Mouse (Mus musculus): ENCODE results near the gene Adcy1. TPM values are rescaled to one million over a fixed set of nuclear protein-coding genes. Genes with fewer than 3 reads are reported as not detected.

Gene Adcy1
- polyA plus RNA-seq, 1 experiment from 2014 or later, result 2.2 TPM

DNA sequence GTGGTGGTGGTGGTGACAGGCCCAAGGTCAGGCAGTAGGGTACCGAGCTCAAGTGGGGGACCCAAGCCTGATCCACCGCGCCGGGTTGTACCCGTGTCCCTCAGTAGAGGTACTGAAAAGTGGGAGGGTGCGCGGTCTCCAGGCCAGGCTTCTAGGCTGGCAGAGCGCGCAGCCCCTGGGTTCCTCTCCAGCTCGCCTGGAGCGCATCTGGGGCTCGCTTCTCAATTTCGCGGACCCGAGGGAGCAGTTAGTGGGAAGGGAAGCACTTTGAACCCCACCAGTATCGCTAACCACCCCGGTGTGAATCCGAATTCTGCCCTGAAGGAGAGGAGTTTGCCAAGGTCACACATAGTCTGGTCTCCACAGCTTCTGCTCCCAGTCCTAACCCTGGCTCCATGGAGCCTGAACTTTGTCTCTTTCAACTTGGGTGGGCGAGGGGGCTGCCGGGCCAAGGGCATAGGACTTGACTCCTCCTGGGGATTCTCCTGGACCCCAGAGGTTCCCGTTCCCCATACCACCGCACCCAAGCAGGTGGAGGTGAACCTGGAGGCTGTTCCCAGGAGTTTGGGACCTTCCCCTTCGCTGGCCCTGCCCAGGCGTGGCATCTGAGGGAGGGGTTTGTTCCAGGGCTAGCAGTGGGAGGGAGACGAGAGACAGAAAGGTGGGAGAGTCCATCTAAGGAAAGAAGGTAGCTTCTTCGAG lies 1.3 kb downstream of the Adcy1 start:
- Histone ChIP-seq H3K27me3 (ENCODE audit: control insufficient read depth, insufficient read depth, low read length) (peaks cover 31% of the 10 kb centered on the region), H3K9ac (ENCODE audit: low read length) (peak overlapping the region; percentile 17; the same call in 1 of the 2 replicates), H3K27ac (ENCODE audit: low read depth, low read length) (no peak overlapping the region), H3K36me3 (ENCODE audit: control insufficient read depth, insufficient read depth, low read length) (no peaks in the 10 kb centered on the region), H3K4me3 (ENCODE audit: low read depth, low read length) (peak overlapping the region; percentile 64), H3K4me1 (ENCODE audit: control insufficient read depth, insufficient read depth, low read length) (peaks cover 16% of the 10 kb centered on the region; the same call in 1 of the 2 replicates), H3K9me3 (ENCODE audit: control insufficient read depth, low read length) (no peaks in the 10 kb centered on the region), H3K4me2 (peak overlapping the region; percentile 91)
- ATAC-seq (ENCODE audit: low FRiP score) (0 out of 2 replicates have a peak, but pooled peaks have one; percentile 0), DNase-seq (ENCODE audit: low spot score, missing footprints) (peak; percentile 92)
- 2% methylated on average over 26 of the region's 26 CpGs for WGBS

DNA sequence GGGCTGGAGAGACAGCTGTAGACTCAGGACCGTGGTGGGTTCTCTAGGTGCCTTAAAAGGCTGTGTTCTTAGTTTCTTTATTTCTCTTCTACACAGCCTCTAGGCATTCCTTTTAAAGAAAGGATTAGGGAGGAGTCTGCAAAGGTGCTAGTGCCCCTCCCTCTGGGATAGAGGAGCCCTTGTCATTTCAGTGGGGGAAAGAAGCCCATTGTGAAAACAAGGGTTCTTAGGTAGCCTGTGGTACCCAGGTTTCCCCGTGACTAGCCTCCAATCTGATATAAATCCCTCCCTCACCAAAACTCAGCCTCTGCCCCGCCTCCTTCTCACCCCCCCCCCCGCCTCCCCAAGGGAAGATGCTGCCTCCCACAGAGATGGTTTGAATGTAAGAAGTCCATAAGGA lies 2.1 kb downstream of the Adcy1 start:
- H3K9me3 ChIP-seq (ENCODE audit: control insufficient read depth, low read length), result no peaks in the 10 kb centered on the region
- ATAC-seq (ENCODE audit: low FRiP score), result no peak
- DNase-seq (ENCODE audit: low spot score, missing footprints), result no peak
- peaks cover 31% of the 10 kb centered on the region for H3K27me3 ChIP-seq (ENCODE audit: control insufficient read depth, insufficient read depth, low read length)
- H3K27ac ChIP-seq (ENCODE audit: low read depth, low read length), result no peak overlapping the region
- 5% methylated on average over 4 of the region's 4 CpGs for WGBS
- H3K4me3 ChIP-seq (ENCODE audit: low read depth, low read length), result 0 out of 2 replicates have a peak overlapping the region, but pooled peaks have one; percentile 64
- no peak overlapping the region for H3K9ac ChIP-seq (ENCODE audit: low read length)
- peak overlapping the region; percentile 91 for H3K4me2 ChIP-seq
- peaks cover 16% of the 10 kb centered on the region; the same call in 1 of the 2 replicates for H3K4me1 ChIP-seq (ENCODE audit: control insufficient read depth, insufficient read depth, low read length)
- no peaks in the 10 kb centered on the region for H3K36me3 ChIP-seq (ENCODE audit: control insufficient read depth, insufficient read depth, low read length)

DNA sequence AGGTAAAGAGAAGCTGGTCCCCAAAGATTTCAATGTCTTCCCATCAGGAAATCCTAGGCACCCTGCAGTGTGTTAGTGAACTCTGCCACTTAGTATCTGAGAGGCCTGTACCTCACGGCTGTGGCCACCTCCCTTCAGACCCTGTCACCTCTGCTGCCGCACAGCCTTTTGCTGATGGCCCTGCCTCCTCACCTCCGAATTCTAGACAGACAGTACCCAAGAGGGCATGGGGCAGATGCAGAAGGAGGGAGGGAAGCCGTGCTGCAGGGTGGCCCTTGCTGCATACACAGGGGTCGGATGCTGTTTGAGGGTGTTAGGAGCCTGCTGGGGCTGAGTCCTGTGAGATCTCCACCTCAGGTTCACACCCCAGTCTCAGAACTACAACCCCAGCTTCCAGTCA lies 2.6 kb downstream of the Adcy1 start:
- no peak for ATAC-seq (ENCODE audit: low FRiP score)
- no peak overlapping the region for H3K9ac ChIP-seq (ENCODE audit: low read length)
- no peaks in the 10 kb centered on the region for H3K36me3 ChIP-seq (ENCODE audit: control insufficient read depth, insufficient read depth, low read length)
- H3K9me3 ChIP-seq (ENCODE audit: control insufficient read depth, low read length), result no peaks in the 10 kb centered on the region
- WGBS, result 45% methylated on average over 5 of the region's 5 CpGs
- H3K4me2 ChIP-seq, result no peak overlapping the region; the same call in 1 of the 2 replicates
- peaks cover 16% of the 10 kb centered on the region; the same call in 1 of the 2 replicates for H3K4me1 ChIP-seq (ENCODE audit: control insufficient read depth, insufficient read depth, low read length)
- no peak overlapping the region for H3K4me3 ChIP-seq (ENCODE audit: low read depth, low read length)
- H3K27me3 ChIP-seq (ENCODE audit: control insufficient read depth, insufficient read depth, low read length), result peaks cover 28% of the 10 kb centered on the region
- no peak for DNase-seq (ENCODE audit: low spot score, missing footprints)
- no peak overlapping the region for H3K27ac ChIP-seq (ENCODE audit: low read depth, low read length)

DNA sequence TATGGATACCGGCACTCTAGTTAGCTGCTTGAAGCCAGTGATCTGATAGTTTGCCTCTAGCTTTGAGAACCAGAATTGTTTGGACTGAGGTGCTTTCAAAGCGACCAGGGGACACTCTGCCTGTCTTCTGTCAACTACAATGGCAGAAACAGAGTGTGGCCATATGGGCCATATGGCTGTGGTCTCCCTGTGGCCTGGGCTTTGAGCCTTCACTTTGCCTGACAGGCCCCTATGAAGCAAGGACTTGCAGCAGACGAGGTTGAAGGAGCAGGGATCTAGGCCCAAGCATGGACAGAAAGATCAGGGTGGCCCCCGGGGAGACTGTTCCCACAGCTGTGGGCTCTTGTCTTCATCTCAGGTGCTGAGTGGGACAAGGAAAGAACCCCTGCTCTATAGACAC lies 4.0 kb downstream of the Adcy1 start:
- Histone ChIP-seq H3K27ac (ENCODE audit: low read depth, low read length) (no peak overlapping the region), H3K36me3 (ENCODE audit: control insufficient read depth, insufficient read depth, low read length) (no peaks in the 10 kb centered on the region), H3K9me3 (ENCODE audit: control insufficient read depth, low read length) (no peaks in the 10 kb centered on the region), H3K9ac (ENCODE audit: low read length) (no peak overlapping the region), H3K4me3 (ENCODE audit: low read depth, low read length) (no peak overlapping the region), H3K4me1 (ENCODE audit: control insufficient read depth, insufficient read depth, low read length) (peaks cover 16% of the 10 kb centered on the region; the same call in 1 of the 2 replicates), H3K4me2 (no peak overlapping the region), H3K27me3 (ENCODE audit: control insufficient read depth, insufficient read depth, low read length) (peaks cover 23% of the 10 kb centered on the region)
- DNase-seq (ENCODE audit: low spot score, missing footprints) (no peak), ATAC-seq (ENCODE audit: low FRiP score) (no peak)
- 81% methylated on average over 4 of the region's 4 CpGs for WGBS

DNA sequence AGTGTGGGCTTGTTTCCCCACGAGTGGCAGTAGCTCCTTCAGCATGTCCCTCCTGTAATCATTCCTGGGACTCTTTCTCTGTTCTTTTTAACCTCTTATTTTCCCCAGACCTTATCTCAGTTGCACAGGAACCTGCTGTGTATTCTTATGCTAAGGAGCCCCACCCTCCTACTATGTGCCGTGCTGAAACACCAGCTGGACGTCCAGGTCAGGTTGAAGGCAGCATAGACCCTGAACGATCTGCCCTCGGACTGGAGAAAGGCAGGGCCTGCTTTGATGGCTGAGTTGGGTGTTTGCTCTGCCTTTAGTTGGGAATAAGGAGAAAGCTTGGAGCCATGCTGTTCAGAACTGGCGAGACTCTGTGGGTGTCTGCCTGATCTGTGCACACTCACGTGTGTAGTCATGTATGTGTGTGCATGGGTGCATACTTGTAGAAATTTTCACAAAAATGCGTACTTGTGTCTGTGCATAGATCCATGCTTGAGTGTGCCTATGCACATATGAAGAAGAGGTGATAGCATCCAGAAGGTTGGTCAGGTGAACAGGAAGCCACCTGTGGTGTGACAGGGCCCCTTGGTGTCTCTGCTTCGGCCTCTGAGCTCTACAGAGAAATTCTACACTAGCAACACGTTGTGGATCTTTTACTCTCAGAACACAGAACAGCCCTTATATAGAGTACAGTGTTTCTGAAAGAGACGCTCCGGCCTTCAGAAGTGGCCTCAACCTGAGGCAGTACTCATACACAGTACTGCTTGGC lies 5.4 kb downstream of the Adcy1 start:
- Histone ChIP-seq H3K36me3 (ENCODE audit: control insufficient read depth, insufficient read depth, low read length) (no peaks in the 10 kb centered on the region), H3K27ac (ENCODE audit: low read depth, low read length) (no peak overlapping the region), H3K4me1 (ENCODE audit: control insufficient read depth, insufficient read depth, low read length) (peaks cover 11% of the 10 kb centered on the region; the same call in 1 of the 2 replicates), H3K9me3 (ENCODE audit: control insufficient read depth, low read length) (no peaks in the 10 kb centered on the region), H3K4me2 (no peak overlapping the region), H3K9ac (ENCODE audit: low read length) (no peak overlapping the region), H3K4me3 (ENCODE audit: low read depth, low read length) (no peak overlapping the region), H3K27me3 (ENCODE audit: control insufficient read depth, insufficient read depth, low read length) (peaks cover 19% of the 10 kb centered on the region)
- no peak for DNase-seq (ENCODE audit: low spot score, missing footprints)
- WGBS, result 84% methylated on average over 12 of the region's 12 CpGs
- no peak for ATAC-seq (ENCODE audit: low FRiP score)

DNA sequence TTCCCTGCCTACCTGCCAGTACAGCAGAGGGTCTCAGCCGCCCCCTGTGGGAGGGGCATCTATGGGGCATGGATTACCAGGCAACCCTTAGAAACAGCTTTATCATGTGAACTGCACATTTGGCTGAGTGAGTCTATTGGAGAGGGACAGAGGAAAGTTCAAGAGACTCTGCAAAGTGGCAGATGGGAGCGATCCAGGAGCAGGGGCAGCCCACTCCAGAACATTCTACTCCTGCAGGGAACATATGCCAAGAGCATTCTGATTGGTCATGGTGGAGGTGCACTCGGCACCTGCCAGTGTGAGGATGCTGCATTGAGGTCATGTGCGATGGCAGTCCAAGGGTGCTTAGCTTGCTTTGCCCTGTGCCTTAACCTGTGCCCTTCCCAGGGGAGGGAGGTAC lies 6.5 kb downstream of the Adcy1 start:
- Histone ChIP-seq H3K36me3 (ENCODE audit: control insufficient read depth, insufficient read depth, low read length) (no peaks in the 10 kb centered on the region), H3K27me3 (ENCODE audit: control insufficient read depth, insufficient read depth, low read length) (peaks cover 8% of the 10 kb centered on the region), H3K27ac (ENCODE audit: low read depth, low read length) (no peak overlapping the region), H3K4me1 (ENCODE audit: control insufficient read depth, insufficient read depth, low read length) (0 out of 2 replicates have a peak, but pooled peaks cover 2% of the 10 kb centered on the region), H3K9me3 (ENCODE audit: control insufficient read depth, low read length) (no peaks in the 10 kb centered on the region), H3K4me2 (no peak overlapping the region), H3K9ac (ENCODE audit: low read length) (no peak overlapping the region), H3K4me3 (ENCODE audit: low read depth, low read length) (no peak overlapping the region)
- ATAC-seq (ENCODE audit: low FRiP score), result no peak
- DNase-seq (ENCODE audit: low spot score, missing footprints), result no peak
- WGBS, result 90% methylated on average over 4 of the region's 4 CpGs

DNA sequence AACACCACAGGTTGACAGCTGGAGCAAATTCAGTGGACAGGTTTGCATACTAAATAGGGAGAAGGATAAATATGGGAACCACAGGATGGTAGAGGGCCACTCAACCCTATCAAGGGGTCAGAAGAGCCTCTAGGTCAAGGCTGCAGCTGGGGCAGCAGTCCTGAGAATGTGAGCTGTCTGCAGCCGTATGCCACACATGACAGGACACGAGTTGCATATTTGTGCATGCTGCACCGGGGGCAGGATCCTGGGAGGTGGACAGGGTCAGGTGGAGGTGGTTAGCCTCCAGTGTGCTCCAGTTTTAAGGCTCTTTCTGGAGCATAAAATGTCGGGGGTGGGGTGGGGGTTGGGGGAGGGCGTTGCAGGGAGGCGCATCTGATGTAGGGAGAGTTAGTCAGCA lies 8.3 kb downstream of the Adcy1 start:
- H3K27me3 ChIP-seq (ENCODE audit: control insufficient read depth, insufficient read depth, low read length), result no peaks in the 10 kb centered on the region
- no peaks in the 10 kb centered on the region for H3K4me1 ChIP-seq (ENCODE audit: control insufficient read depth, insufficient read depth, low read length)
- no peak for ATAC-seq (ENCODE audit: low FRiP score)
- no peak overlapping the region for H3K4me2 ChIP-seq
- no peaks in the 10 kb centered on the region for H3K9me3 ChIP-seq (ENCODE audit: control insufficient read depth, low read length)
- no peak overlapping the region for H3K27ac ChIP-seq (ENCODE audit: low read depth, low read length)
- no peak for DNase-seq (ENCODE audit: low spot score, missing footprints)
- 80% methylated on average over 6 of the region's 6 CpGs for WGBS
- no peak overlapping the region for H3K4me3 ChIP-seq (ENCODE audit: low read depth, low read length)
- H3K9ac ChIP-seq (ENCODE audit: low read length), result no peak overlapping the region
- H3K36me3 ChIP-seq (ENCODE audit: control insufficient read depth, insufficient read depth, low read length), result no peaks in the 10 kb centered on the region

DNA sequence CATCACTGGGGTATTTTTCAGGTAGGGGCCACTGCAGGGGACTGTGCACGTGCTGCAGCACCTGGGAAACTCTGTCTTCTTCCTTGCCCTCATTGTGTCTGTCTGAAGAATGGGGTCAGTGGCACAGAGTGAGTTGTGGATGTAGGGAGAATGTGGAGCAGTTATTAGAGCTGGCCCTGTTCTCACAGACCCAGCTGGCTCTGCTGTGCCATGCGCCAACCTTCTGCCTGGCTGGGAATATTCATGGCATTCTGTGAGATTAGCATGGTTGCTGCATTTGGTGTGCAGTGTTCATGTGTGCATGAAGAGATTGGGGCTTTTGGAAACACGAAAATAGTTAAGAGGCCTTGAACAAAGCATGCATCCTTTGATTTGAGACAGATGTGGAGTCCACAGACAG lies 10.3 kb downstream of the Adcy1 start:
- ATAC-seq (ENCODE audit: low FRiP score), result no peak
- H3K27me3 ChIP-seq (ENCODE audit: control insufficient read depth, insufficient read depth, low read length), result no peaks in the 10 kb centered on the region
- no peaks in the 10 kb centered on the region for H3K9me3 ChIP-seq (ENCODE audit: control insufficient read depth, low read length)
- DNase-seq (ENCODE audit: low spot score, missing footprints), result no peak
- H3K4me1 ChIP-seq (ENCODE audit: control insufficient read depth, insufficient read depth, low read length), result no peaks in the 10 kb centered on the region
- no peak overlapping the region for H3K4me3 ChIP-seq (ENCODE audit: low read depth, low read length)
- H3K36me3 ChIP-seq (ENCODE audit: control insufficient read depth, insufficient read depth, low read length), result no peaks in the 10 kb centered on the region
- whole genome bisulfite sequencing, result 84% methylated on average over 3 of the region's 3 CpGs
- no peak overlapping the region for H3K4me2 ChIP-seq
- no peak overlapping the region for H3K9ac ChIP-seq (ENCODE audit: low read length)
- no peak overlapping the region for H3K27ac ChIP-seq (ENCODE audit: low read depth, low read length)

DNA sequence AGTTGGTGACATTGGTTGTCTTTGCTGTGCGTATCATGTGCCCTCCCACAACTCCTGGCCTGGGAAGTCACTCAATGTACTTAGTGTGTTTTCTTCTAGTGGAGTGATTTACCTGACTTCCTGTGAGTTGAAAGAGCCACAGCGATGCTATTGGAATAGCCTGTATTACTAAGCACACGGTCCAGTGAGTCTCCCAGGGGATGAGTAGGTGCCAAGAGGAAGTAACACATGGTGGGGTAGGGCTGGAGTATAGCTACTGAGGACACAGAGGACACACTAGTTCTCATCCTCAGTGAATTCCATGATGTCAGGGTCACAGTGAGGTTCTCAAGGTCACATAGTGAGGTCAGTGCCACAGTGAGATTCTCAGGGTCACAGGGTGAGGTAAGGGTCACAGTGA lies 13.2 kb downstream of the Adcy1 start:
- Histone ChIP-seq H3K4me3 (ENCODE audit: low read depth, low read length) (no peak overlapping the region), H3K36me3 (ENCODE audit: control insufficient read depth, insufficient read depth, low read length) (no peaks in the 10 kb centered on the region), H3K27ac (ENCODE audit: low read depth, low read length) (no peak overlapping the region), H3K9ac (ENCODE audit: low read length) (no peak overlapping the region), H3K4me2 (no peak overlapping the region), H3K27me3 (ENCODE audit: control insufficient read depth, insufficient read depth, low read length) (no peaks in the 10 kb centered on the region), H3K9me3 (ENCODE audit: control insufficient read depth, low read length) (no peaks in the 10 kb centered on the region), H3K4me1 (ENCODE audit: control insufficient read depth, insufficient read depth, low read length) (no peaks in the 10 kb centered on the region)
- no peak for DNase-seq (ENCODE audit: low spot score, missing footprints)
- WGBS, result 88% methylated on average over 3 of the region's 3 CpGs
- ATAC-seq (ENCODE audit: low FRiP score), result no peak
